Mouse (Mus musculus) lung, postnatal 14 days (tissue): ENCODE results near the gene Arvcf.
A peak's percentile ranks its signal among the peaks of the same experiment; 100 is the strongest.

ENCODE experiments used
- DNase-seq: peaks from one replicate; pipeline ENCODE4 v3.0.0; 2021

Arvcf gene

DNA sequence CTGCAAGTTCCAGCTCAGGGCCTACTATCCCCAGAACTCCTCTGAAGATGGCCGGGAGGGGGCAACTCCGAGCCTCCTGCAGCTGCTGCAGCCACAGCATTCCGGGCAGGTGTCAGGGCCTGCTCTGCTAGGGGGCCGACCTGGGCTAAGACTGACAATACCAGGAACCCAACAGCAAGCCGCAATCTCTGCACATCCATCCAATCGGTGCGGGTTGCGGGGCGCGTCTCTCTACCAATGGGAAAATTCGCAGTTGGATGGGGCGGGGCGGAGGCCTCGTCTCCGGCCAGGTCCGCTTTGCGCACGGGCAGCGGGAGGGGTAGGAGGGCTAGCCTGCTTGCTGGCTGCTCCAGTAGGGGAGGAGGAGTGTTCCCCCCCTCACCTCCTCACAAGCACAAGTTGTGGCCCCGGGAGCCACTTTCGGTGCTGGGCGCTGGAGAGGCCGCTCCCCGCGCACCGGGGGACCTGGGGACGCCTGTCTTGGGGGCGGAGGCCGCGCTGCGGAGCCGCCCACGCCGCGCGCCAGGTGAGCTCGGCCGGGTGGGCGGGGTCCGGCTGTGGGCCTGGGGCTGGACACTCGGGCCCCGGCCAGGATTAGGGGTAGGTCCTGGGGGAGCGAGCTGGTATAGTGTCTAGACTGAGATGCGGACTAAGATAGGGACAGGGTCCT, at the start of gene Arvcf, which contains the start of gene Tango2:
Gene Arvcf, plus strand, starts transcription at position 252 of the 670 bp plus-strand sequence.
Gene Tango2, minus strand, starts transcription at position 173 of the 670 bp plus-strand sequence.
- DNase-seq, result peak; percentile 89

GRCm38 (mm10) chr16:18308159-18308558, 39.8 kb upstream of the Arvcf start:
- no peak for DNase-seq

- no peak for DNase-seq
These were observed 29.0 kb upstream of the Arvcf start for GRCm38 (mm10) chr16:18318992-18319391.

DNA sequence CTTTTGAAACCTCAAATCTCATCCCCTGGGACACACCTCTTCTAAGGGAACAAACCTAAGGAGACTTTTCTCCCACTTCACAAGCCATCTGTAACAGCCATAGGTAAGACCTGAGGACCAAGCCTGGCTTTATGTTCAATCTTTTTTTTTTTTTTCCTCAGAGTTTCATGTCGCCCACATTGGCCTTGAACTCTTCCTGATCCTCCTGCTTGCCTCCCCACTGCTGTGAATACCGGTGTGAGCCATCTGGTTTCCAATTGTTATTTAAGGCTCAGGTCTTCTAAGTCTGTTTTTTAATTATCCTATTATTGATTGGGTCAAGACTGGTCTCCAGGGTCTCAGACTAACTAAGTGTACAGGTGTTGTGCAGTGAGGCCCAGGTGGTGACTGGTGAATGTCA, 26.5 kb upstream of the Arvcf start:
- DNase-seq, result no peak

- no peak for DNase-seq
These were observed 24.5 kb upstream of the Arvcf start for GRCm38 (mm10) chr16:18323460-18323859.

- no peak for DNase-seq
These were observed 24.0 kb upstream of the Arvcf start for GRCm38 (mm10) chr16:18324031-18324430.

DNA sequence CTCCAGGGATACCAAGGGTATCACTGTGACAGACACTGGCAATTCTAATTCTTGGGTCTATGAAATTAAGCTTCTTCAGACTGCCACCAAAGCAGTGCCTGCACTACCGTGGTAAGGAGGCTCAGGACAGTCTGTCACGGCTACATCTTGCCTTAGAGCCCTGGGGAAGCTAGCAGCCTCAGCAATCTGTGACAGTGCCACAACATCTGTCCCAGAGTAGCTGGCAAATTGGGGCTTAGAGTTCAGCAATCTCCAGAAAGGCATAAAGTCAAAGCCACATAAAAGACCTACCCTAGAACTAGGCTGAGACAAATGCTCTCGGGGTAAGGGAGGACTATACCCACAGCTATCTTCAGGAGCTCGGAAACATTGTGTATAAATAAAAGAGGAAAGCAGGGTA, 22.2 kb upstream of the Arvcf start:
- no peak for DNase-seq

DNA sequence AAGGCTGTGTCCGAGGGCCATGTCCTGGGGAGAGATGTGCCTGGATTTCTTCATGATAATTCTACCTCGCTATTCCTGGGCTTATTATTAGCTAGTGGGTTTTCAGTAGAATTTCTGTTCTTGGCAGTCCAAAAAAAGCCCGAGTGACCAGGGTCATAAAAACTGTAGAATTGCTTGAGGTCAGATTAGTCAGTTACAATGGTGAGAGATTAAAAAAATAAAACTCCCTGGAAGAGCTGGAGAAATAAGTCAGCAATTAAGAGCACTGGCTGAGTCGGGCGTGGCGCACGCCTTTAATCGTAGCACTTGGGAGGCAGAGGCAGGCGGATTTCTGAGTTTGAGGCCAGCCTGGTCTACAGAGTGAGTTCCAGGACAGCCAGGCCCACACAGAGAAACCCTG, 20.0 kb upstream of the Arvcf start:
- DNase-seq, result no peak

GRCm38 (mm10) chr16:18328524-18328923, 19.5 kb upstream of the Arvcf start:
- no peak for DNase-seq

DNA sequence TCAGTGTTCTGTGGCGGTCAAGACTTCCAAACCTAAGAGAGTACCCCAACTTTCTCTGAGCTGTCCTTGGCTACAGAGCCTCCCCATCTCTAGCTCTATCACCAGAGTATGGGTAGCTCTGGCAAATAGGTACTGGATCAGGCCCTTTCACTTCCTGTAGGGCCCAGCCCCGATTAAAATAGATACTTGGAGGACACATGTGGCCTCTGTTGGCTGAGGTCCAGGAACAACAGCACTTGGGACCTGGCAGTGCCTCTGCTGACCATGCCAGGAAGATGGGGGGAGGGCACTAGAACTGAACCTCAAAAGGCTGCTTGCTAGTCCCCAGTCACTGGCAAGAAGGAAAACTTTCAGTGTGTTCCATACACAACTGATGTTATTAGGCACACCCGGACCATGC, 14.0 kb upstream of the Arvcf start:
- no peak for DNase-seq

DNA sequence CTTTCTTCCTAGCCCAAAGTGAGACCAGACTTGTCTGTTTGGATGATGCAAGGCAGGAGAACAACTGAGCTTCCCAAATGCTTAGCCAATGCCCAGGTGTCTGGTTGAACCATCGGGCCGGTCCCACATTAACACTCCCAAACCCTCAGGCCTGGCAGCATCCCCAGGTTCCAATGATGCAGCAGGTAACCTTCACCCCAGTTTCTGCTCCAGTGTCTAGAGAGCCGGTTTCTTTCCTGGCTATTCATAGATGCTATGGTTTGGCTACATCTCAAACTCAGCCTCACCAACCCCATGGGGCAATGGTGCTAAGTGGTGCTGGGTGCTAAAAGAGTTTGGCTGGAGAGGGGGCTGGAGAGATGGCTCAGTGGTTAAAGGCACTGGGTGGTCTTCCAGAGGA, 12.0 kb upstream of the Arvcf start:
- DNase-seq, result no peak

- no peak for DNase-seq
These were observed 10.7 kb upstream of the Arvcf start for GRCm38 (mm10) chr16:18337261-18337660.

GRCm38 (mm10) chr16:18339866-18340265, 8.1 kb upstream of the Arvcf start:
- DNase-seq, result peak; percentile 46

GRCm38 (mm10) chr16:18341605-18342004, 6.4 kb upstream of the Arvcf start:
- no peak for DNase-seq

DNA sequence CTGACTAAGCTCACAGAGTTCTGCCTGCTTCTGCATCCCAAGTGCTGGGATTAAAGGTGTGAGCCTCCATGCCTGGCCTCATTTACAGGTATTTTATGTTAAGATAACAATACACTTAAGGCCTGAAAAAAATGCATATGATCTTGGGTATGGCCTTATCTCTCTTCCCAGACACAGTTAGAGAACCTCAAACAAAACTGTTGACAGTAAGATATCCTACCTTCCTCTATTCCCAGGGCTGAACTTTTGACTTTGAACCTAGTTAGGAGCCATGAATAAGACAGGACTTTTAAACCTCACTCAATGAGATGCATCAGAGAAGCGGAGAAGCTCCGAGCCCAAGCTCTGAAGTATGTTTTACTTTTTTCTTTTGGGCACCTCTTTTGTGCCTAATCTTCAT, 5.9 kb upstream of the Arvcf start:
- no peak for DNase-seq

GRCm38 (mm10) chr16:18342650-18343570, 5.1 kb upstream of the Arvcf start:
- DNase-seq, result no peak

- peak; percentile 98 for DNase-seq
These were observed 4.2 kb upstream of the Arvcf start for GRCm38 (mm10) chr16:18343778-18344177.

- peak; percentile 88 for DNase-seq
These were observed 2.7 kb upstream of the Arvcf start for GRCm38 (mm10) chr16:18345243-18345642.

DNA sequence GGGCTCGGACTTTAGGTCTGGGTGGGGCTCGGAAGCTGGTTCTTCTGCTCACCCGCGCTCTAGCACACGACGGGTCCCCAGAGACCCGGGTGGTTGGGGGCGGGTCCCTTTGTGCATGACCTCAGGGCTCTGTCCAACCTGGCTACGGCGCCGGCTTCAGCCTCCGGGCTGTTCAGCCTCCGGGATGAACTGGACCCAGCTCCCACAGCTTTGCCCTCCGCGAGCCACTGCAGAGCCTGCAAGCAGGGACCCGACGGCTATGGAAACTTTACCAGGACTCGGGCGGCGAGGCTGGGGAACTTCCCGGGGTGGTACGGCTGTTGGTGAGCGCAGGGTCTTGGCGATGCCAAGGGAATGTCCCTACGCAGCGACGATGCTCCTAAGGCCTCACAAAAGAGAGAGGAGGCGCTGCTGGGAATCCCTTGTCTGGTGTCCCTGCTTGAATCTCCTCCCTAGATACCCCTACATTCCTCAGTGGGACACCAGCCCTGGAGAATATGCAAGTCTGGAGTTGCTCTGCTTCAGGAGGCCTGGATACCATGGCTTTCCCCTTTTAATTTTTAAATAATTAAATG, 706 bp downstream of the Arvcf start:
- peak; percentile 29 for DNase-seq

GRCm38 (mm10) chr16:18349761-18350325, 1.9 kb downstream of the Arvcf start:
- DNase-seq, result no peak

GRCm38 (mm10) chr16:18351313-18352055, 3.5 kb downstream of the Arvcf start:
- peak; percentile 60 for DNase-seq

GRCm38 (mm10) chr16:18353106-18353505, 5.1 kb downstream of the Arvcf start:
- no peak for DNase-seq

- no peak for DNase-seq
These were observed 9.0 kb downstream of the Arvcf start for GRCm38 (mm10) chr16:18356961-18357360.
